Mouse (Mus musculus) kidney, adult 2 months (tissue): Measurements from ENCODE around the gene Cntnap5b. TPM values are rescaled to one million over a fixed set of nuclear protein-coding genes. Genes with fewer than 3 reads are reported as not detected.
"Not testable (repeated sequence)": the region's sequence is repeated elsewhere in the genome, so short reads cannot be mapped to it uniquely, and the experiment has no call there.

Source experiments
- DNase-seq: peaks from one replicate; pipeline ENCODE4 v3.0.0; 2021
- H3K27ac ChIP-seq: fragments of 200-500 bp; 2 replicates; pipeline ENCODE4 v1.5.1; 2012; ENCODE audit warnings: low read depth, low read length, control low read depth, inconsistent platforms; ENCODE audit not compliant: insufficient read depth
- H3K27me3 ChIP-seq: fragments of 200-500 bp; replicated peaks from 2 replicates; pipeline ENCODE4 v1.6.1; 2012; ENCODE audit warnings: mild to moderate bottlenecking, moderate library complexity, low read length, inconsistent platforms; ENCODE audit not compliant: control insufficient read depth, insufficient read depth
- H3K36me3 ChIP-seq: fragments of 200-500 bp; 2 replicates; pipeline ENCODE4 v1.6.1; 2012; ENCODE audit warnings: mild to moderate bottlenecking, moderate library complexity, low read length, inconsistent platforms; ENCODE audit not compliant: control insufficient read depth, insufficient read depth
- H3K4me1 ChIP-seq: fragments of 200-500 bp; 2 replicates; pipeline ENCODE4 v1.6.1; 2011; ENCODE audit warnings: low read length; ENCODE audit not compliant: control insufficient read depth, insufficient read depth
- H3K4me3 ChIP-seq: fragments of 200-500 bp; 2 replicates; pipeline ENCODE4 v1.5.1; 2011; ENCODE audit warnings: mild to moderate bottlenecking, low read depth, low read length, control low read depth; ENCODE audit not compliant: insufficient read depth
- CTCF ChIP-seq: fragments of 200-500 bp; conservative IDR thresholded peaks from 2 replicates; pipeline ENCODE4 v1.5.1; 2011; ENCODE audit warnings: low read depth, mild to moderate bottlenecking, control low read depth, low read length, moderate library complexity, mixed read lengths; ENCODE audit not compliant: insufficient read depth, insufficient read length
- POLR2A ChIP-seq: fragments of 200-500 bp; IDR thresholded peaks from one replicate; pipeline ENCODE4 v1.6.1; 2011; ENCODE audit warnings: low read depth, low read length, control low read depth
- WGBS: fragments of 180-500 bp; shearing (Covaris S2); methylation state at CpG from one replicate; pipeline ENCODE4 v1.1.7; 2018; 5-methylcytosine and 5-hydroxymethylcytosine counted together
- polyA plus RNA-seq: library from polyadenylated mRNA; depleted of rRNA; stranded (reverse); fragments of >200 nt; gene quantifications from 2 replicates; pipeline ENCODE4 v1.2.3, GENCODE M21; 2012

Cntnap5b gene
- polyA plus RNA-seq, 1 experiment: not detected

- 36% methylated on average over 2 of the region's 2 CpGs for WGBS
- Histone ChIP-seq H3K27me3 (no peaks in the 10 kb centered on the region), H3K4me1 (no peaks in the 10 kb centered on the region), H3K27ac (no peak overlapping the region), H3K4me3 (no peak overlapping the region), H3K36me3 (no peaks in the 10 kb centered on the region)
- TF ChIP-seq POLR2A (no peak), CTCF (no peak)
- DNase-seq: no peak
Measured at GRCm38 (mm10) chr1:99959428-99959987, 186.9 kb downstream of the Cntnap5b start.

GRCm38 (mm10) chr1:99967300-99968089, 194.9 kb downstream of the Cntnap5b start:
- 73% methylated on average over 2 of the region's 2 CpGs for WGBS
- no peak for DNase-seq
- no peak overlapping the region for H3K4me3 ChIP-seq
- no peak overlapping the region for H3K27ac ChIP-seq
- H3K4me1 ChIP-seq: no peaks in the 10 kb centered on the region
- TF ChIP-seq CTCF: no peak
- no peak for TF ChIP-seq POLR2A
- H3K27me3 ChIP-seq: no peaks in the 10 kb centered on the region
- H3K36me3 ChIP-seq: no peaks in the 10 kb centered on the region

GRCm38 (mm10) chr1:99970184-99971086, 197.9 kb downstream of the Cntnap5b start:
- no peak for DNase-seq
- no peak for TF ChIP-seq CTCF
- no peak for TF ChIP-seq POLR2A
- WGBS: 37% methylated on average over 4 of the region's 4 CpGs
- Histone ChIP-seq H3K27me3 (no peaks in the 10 kb centered on the region), H3K36me3 (no peaks in the 10 kb centered on the region), H3K4me3 (no peak overlapping the region), H3K4me1 (no peaks in the 10 kb centered on the region), H3K27ac (no peak overlapping the region)

- 89% methylated on average over 4 of the region's 4 CpGs for WGBS
- not testable (repeated sequence) for H3K27ac ChIP-seq, H3K36me3 ChIP-seq, H3K4me3 ChIP-seq, H3K27me3 ChIP-seq, H3K4me1 ChIP-seq, DNase-seq
Measured at GRCm38 (mm10) chr1:100001226-100001625, 228.7 kb downstream of the Cntnap5b start.

DNA sequence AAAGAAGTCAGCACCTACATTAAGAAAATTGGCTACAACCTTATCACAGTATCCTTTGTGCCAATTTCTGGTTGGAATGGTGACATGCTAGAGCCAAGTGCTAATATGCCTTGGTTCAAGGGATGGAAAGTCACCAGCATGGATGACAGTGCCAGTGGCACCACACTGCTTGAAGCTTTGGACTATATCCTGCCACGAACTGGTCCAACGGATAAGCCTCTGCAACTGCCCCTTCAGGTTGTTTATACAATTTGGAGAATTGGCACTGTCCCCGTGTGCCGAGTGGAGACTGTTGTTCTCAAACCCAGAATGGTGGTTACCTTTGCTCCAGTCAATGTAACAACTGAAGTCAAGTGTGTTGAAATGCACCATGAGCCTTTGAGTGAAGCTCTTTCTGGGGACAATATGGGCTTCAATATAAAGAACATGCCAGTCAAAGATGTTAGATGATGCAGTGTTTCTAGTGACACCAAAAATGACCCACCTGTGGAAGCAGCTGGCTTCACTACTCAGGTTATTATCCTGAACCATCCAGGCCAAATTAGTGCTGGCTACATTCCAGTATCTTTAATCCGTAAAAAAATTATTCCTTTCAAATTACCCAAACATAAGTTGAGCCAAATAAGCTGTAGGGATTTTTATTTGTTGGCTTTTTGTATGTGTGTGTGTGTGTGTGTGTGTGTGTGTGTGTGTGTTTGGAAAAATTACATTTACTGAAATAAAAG, 233.6 kb downstream of the Cntnap5b start:
- 83% methylated on average over 5 of the region's 5 CpGs for WGBS
- no peak for TF ChIP-seq POLR2A
- no peak for TF ChIP-seq CTCF
- Histone ChIP-seq H3K27ac (no peak overlapping the region), H3K36me3 (no peaks in the 10 kb centered on the region), H3K4me1 (no peaks in the 10 kb centered on the region), H3K27me3 (no peaks in the 10 kb centered on the region), H3K4me3 (no peak overlapping the region)
- DNase-seq: no peak

- H3K4me1 ChIP-seq: no peaks in the 10 kb centered on the region
- H3K27ac ChIP-seq: no peak overlapping the region
- no peaks in the 10 kb centered on the region for H3K36me3 ChIP-seq
- no peaks in the 10 kb centered on the region for H3K27me3 ChIP-seq
- no peak for TF ChIP-seq CTCF
- no peak for TF ChIP-seq POLR2A
- WGBS: 56% methylated on average over 2 of the region's 2 CpGs
- no peak for DNase-seq
- H3K4me3 ChIP-seq: no peak overlapping the region
Measured at GRCm38 (mm10) chr1:100041808-100042207, 269.2 kb downstream of the Cntnap5b start.

- no peaks in the 10 kb centered on the region for H3K36me3 ChIP-seq
- no peak for DNase-seq
- no peaks in the 10 kb centered on the region for H3K27me3 ChIP-seq
- TF ChIP-seq CTCF (no peak), POLR2A (no peak)
- WGBS: 51% methylated on average over 2 of the region's 2 CpGs
- H3K4me1 ChIP-seq: no peaks in the 10 kb centered on the region
- no peak overlapping the region for H3K27ac ChIP-seq
- no peak overlapping the region for H3K4me3 ChIP-seq
Measured at GRCm38 (mm10) chr1:100079812-100080211, 307.2 kb downstream of the Cntnap5b start.
